Mouse (Mus musculus) ES-Bruce4 (cell line): ENCODE results near the gene Rara.

Experiments used
- CTCF ChIP-seq: IDR thresholded peaks from one replicate; pipeline ENCODE4 v1.8.1; 2011; ENCODE audit warnings: low read depth, low read length
- EP300 ChIP-seq: IDR thresholded peaks from 2 replicates; pipeline ENCODE4 v1.6.1; 2011; ENCODE audit warnings: low read depth, low read length; ENCODE audit not compliant: insufficient read depth
- POLR2A ChIP-seq: IDR thresholded peaks from one replicate; pipeline ENCODE4 v1.8.1; 2011; ENCODE audit warnings: low read length; ENCODE audit not compliant: insufficient read depth

DNA sequence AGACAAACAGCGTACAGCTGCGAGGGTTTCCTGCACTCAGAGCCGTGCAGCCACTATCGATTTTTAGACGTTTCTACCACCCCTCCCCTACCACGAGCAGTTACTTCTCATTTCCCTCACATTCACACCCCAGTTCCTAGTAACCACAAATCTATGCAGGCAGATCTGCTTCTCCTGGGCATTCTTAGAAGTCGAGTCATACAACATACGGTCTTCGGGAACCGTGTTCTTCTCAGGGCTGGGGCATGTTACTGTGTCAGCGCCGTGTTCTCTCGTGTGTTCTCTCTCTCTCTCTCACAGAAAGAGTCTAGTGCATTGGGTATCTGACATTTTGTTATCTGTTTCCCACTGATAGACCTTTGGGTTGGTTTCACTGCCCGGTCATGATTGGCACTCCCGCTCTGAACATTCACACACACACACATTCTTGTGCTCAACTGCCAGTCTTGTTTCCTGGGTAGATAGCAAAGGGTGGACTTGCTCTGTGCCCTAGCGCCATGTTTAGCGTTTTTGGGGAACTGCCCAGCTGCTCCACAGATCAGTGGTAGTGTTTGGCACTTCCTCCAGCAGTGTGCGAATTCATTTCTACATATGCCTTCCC is 20.5 kb downstream of the Rara start:
- no peak for TF ChIP-seq POLR2A
- no peak for TF ChIP-seq EP300
- no peak for TF ChIP-seq CTCF
